In genomic region chr9:56417948-56418737, GRCm38 (mm10) we compare ENCODE assay signal across 8 mouse cellular contexts. TPM values are rescaled to one million over a fixed set of nuclear protein-coding genes. Genes with fewer than 3 reads are reported as not detected.
DNase-seq lines count a peak whose midpoint lies in the region; ATAC-seq and TF ChIP-seq lines count a peak whose summit lies in the region.

Gene Peak1, minus strand, starts transcription at chr9:56418067.
Gene Hmg20a, plus strand, starts transcription at chr9:56418609.

- peak within 1 kb of the TSS; percentile 97 for H3K27ac ChIP-seq in MEL (ENCODE audit: control insufficient read depth, low read depth, low read length)
- peak within 1 kb of the TSS; percentile 85 for H3K27ac ChIP-seq in cerebellum, adult 2 months (ENCODE audit: insufficient read depth, low read length)
- peak within 1 kb of the TSS; percentile 98 for H3K27ac ChIP-seq in forebrain, postnatal 0 days (ENCODE audit: low read depth, low read length)
- peak within 1 kb of the TSS; percentile 98 for H3K27ac ChIP-seq in lung, embryonic 15.5 days

- peak within 1 kb of the TSS; percentile 88 for H3K9ac ChIP-seq in MEL (ENCODE audit: control insufficient read depth, low read depth, low read length, poor library complexity, severe bottlenecking)
- H3K9ac ChIP-seq in forebrain, postnatal 0 days, result peak within 1 kb of the TSS; percentile 84
- peak within 1 kb of the TSS; percentile 94 for H3K9ac ChIP-seq in lung, embryonic 15.5 days

- peak within 1 kb of the TSS; percentile 88 to 94 for H3K4me3 ChIP-seq in MEL (ENCODE audit: control insufficient read depth in 1 of 2, insufficient read depth in 1 of 2, low read depth in 2 of 2, low read length in 2 of 2)
- peak within 1 kb of the TSS; percentile 98 for H3K4me3 ChIP-seq in cerebellum, adult 2 months (replicated peaks; ENCODE audit: insufficient read depth, low read depth, low read length)
- H3K4me3 ChIP-seq in forebrain, postnatal 0 days (ENCODE audit: low read depth, low read length), result peak within 1 kb of the TSS; percentile 70
- peak within 1 kb of the TSS; percentile 91 for H3K4me3 ChIP-seq in lung, embryonic 15.5 days

- peaks cover 0 to 38% of the 10 kb centered on the region in 2 experiments; a peak in 2 of 4 replicates for H3K36me3 ChIP-seq in MEL (ENCODE audit: control insufficient read depth in 1 of 2, insufficient read depth in 2 of 2, low read length in 2 of 2)
- H3K36me3 ChIP-seq in forebrain, postnatal 0 days (ENCODE audit: insufficient read depth), result no peaks in the 10 kb centered on the region
- no peaks in the 10 kb centered on the region for H3K36me3 ChIP-seq in lung, embryonic 15.5 days

- peak within 1 kb of the TSS; percentile 78 for H3K4me2 ChIP-seq in forebrain, postnatal 0 days (ENCODE audit: low read depth)
- peak within 1 kb of the TSS; percentile 65 for H3K4me2 ChIP-seq in lung, embryonic 15.5 days

- H3K9me3 ChIP-seq in MEL (replicated peaks; ENCODE audit: insufficient read depth, low read length), result no peaks in the 10 kb centered on the region
- no peaks in the 10 kb centered on the region for H3K9me3 ChIP-seq in forebrain, postnatal 0 days (ENCODE audit: low read length)
- no peaks in the 10 kb centered on the region for H3K9me3 ChIP-seq in lung, embryonic 15.5 days

- TF ChIP-seq EP300 in MEL (IDR thresholded peaks at IDR 0.05; ENCODE audit: low read depth in 1 of 2, low read length in 2 of 2), result no peak

- TF ChIP-seq RAD21 in MEL (IDR thresholded peaks at IDR 0.05; ENCODE audit: low read depth, low read length), result no peak

- DNase-seq in MEL (ENCODE audit: low read depth, low spot score), result peak; percentile 100
- peak; percentile 100 for DNase-seq in cerebellum, adult 2 months
- DNase-seq in forebrain, postnatal 0 days, result peak; percentile 100
- DNase-seq in heart, postnatal 4 days, result peak; percentile 100
- DNase-seq in layer of hippocampus, adult 8-10 months (ENCODE audit: low spot score in 2 of 2), result peak; percentile 100
- peak; percentile 100 for DNase-seq in ovary, adult 18-20 months (ENCODE audit: low spot score)
- DNase-seq in thymus, postnatal 0 days (ENCODE audit: low spot score), result peak; percentile 100

- TF ChIP-seq CTCF in MEL (IDR thresholded peaks at IDR 0.05 in 2 of 3, conservative IDR thresholded peaks at IDR 0.05 in 1 of 3; ENCODE audit: control insufficient read depth in 1 of 3, insufficient read depth in 1 of 3, low read depth in 2 of 3, low read length in 3 of 3, poor library complexity in 1 of 3, severe bottlenecking in 1 of 3), result no peak
- TF ChIP-seq CTCF in cerebellum, adult 2 months (IDR thresholded peaks at IDR 0.05; ENCODE audit: borderline replicate concordance, insufficient read depth, low read depth, low read length), result no peak
- TF ChIP-seq CTCF in forebrain, postnatal 0 days (IDR thresholded peaks at IDR 0.05; ENCODE audit: low read depth), result no peak

- ATAC-seq in forebrain, postnatal 0 days, result peak; percentile 97
- peak; percentile 95 for ATAC-seq in lung, embryonic 15.5 days (ENCODE audit: borderline replicate concordance, extremely low read depth, low FRiP score, low TSS enrichment)

- WGBS in cerebellum, adult 2 months, result under 1% methylated on average over 58 of the region's 59 CpGs
- WGBS in forebrain, postnatal 0 days, result under 1% methylated on average over 57 of the region's 59 CpGs
- WGBS in lung, embryonic 15.5 days, result under 1% methylated on average over 53 of the region's 59 CpGs

- H3K4me1 ChIP-seq in MEL (ENCODE audit: control insufficient read depth in 1 of 2, insufficient read depth in 2 of 2, low read length in 2 of 2), result peaks cover 9 to 11% of the 10 kb centered on the region in 2 experiments; a peak in 3 of 4 replicates
- peaks cover 18% of the 10 kb centered on the region; the same call in 1 of the 2 replicates for H3K4me1 ChIP-seq in cerebellum, adult 2 months (ENCODE audit: control insufficient read depth, insufficient read depth, low read length)
- H3K4me1 ChIP-seq in forebrain, postnatal 0 days (ENCODE audit: insufficient read depth), result peaks cover 8% of the 10 kb centered on the region
- H3K4me1 ChIP-seq in lung, embryonic 15.5 days, result peaks cover 43% of the 10 kb centered on the region

- H3K27me3 ChIP-seq in MEL (ENCODE audit: control insufficient read depth in 1 of 2, insufficient read depth in 2 of 2, low read length in 2 of 2), result no peaks in the 10 kb centered on the region
- H3K27me3 ChIP-seq in cerebellum, adult 2 months (ENCODE audit: control insufficient read depth, insufficient read depth, low read length), result no peaks in the 10 kb centered on the region
- no peaks in the 10 kb centered on the region for H3K27me3 ChIP-seq in forebrain, postnatal 0 days (ENCODE audit: insufficient read depth, low read length)
- H3K27me3 ChIP-seq in lung, embryonic 15.5 days, result no peaks in the 10 kb centered on the region

- peak; percentile 81 to 89 for TF ChIP-seq POLR2A in MEL (IDR thresholded peaks at IDR 0.05; ENCODE audit: control insufficient read depth in 1 of 2, insufficient read depth in 1 of 2, low read depth in 1 of 2, low read length in 2 of 2, poor library complexity in 1 of 2)
- TF ChIP-seq POLR2A in cerebellum, adult 2 months (IDR thresholded peaks at IDR 0.05; ENCODE audit: borderline replicate concordance, insufficient read depth, low read length), result peak; percentile 70

- H3K79me2 ChIP-seq in MEL (ENCODE audit: control insufficient read depth, insufficient read depth, low read length, poor library complexity), result peaks cover 30% of the 10 kb centered on the region

TF ChIP-seq in MEL, 35 proteins besides CTCF, POLR2A, EP300 and RAD21 (continues in another document):
- TF ChIP-seq SMC3 (IDR thresholded peaks at IDR 0.05; ENCODE audit: low read depth, low read length) (no peak), NRF1 (IDR thresholded peaks at IDR 0.05; ENCODE audit: insufficient read depth, low read depth, low read length, poor library complexity, severe bottlenecking) (peak; percentile 50; the same call in 1 of the 2 replicates), E2F4 (IDR thresholded peaks at IDR 0.05; ENCODE audit: borderline replicate concordance, low read depth, low read length) (no peak), SIN3A (IDR thresholded peaks at IDR 0.05; ENCODE audit: low read length) (0 out of 2 replicates have a peak, but pooled peaks have one; percentile 9), CHD1 (IDR thresholded peaks at IDR 0.05; ENCODE audit: low read depth, low read length) (no peak), MAX (IDR thresholded peaks at IDR 0.05; ENCODE audit: low read length) (peak; percentile 43), UBTF (IDR thresholded peaks at IDR 0.05; ENCODE audit: borderline replicate concordance, insufficient read depth, low read depth, low read length) (no peak), TBP (IDR thresholded peaks at IDR 0.05; ENCODE audit: low read depth, low read length) (peak; percentile 17; the same call in 1 of the 2 replicates), MAFK (IDR thresholded peaks at IDR 0.05; ENCODE audit: borderline replicate concordance, low read depth, low read length) (no peak), BHLHE40 (IDR thresholded peaks at IDR 0.05; ENCODE audit: borderline replicate concordance, low read depth, low read length) (no peak), JUND (IDR thresholded peaks at IDR 0.05; ENCODE audit: low read depth, low read length) (no peak), POLR2AphosphoS2 (IDR thresholded peaks at IDR 0.05; ENCODE audit: low read length) (no peak; the same call in 1 of the 2 replicates), MAZ (IDR thresholded peaks at IDR 0.05; ENCODE audit: low read depth, low read length) (0 out of 2 replicates have a peak, but pooled peaks have one; percentile 10), POLR2AphosphoS5 (IDR thresholded peaks at IDR 0.05; ENCODE audit: borderline replicate concordance, low read depth, low read length) (peak; percentile 80; the same call in 1 of the 2 replicates), ZC3H11A (IDR thresholded peaks at IDR 0.05; ENCODE audit: low read depth, low read length) (no peak), ELF1 (IDR thresholded peaks at IDR 0.05; ENCODE audit: low read depth, low read length) (0 out of 2 replicates have a peak, but pooled peaks have one; percentile 16), MYB (IDR thresholded peaks at IDR 0.05; ENCODE audit: low read depth, low read length) (no peak), ZKSCAN1 (IDR thresholded peaks at IDR 0.05; ENCODE audit: low read depth, low read length) (no peak), ZMIZ1 (IDR thresholded peaks at IDR 0.05; ENCODE audit: low read depth, low read length) (peak; percentile 86), HCFC1 (IDR thresholded peaks at IDR 0.05; ENCODE audit: low read depth, low read length) (peak; percentile 95), TAL1 (IDR thresholded peaks at IDR 0.05; ENCODE audit: low read length) (no peak), MXI1 (IDR thresholded peaks at IDR 0.05; ENCODE audit: low read depth, low read length) (peak; percentile 95), RCOR1 (IDR thresholded peaks at IDR 0.05; ENCODE audit: low read depth, low read length) (no peak)

RNA-seq across cellular contexts. Expression of gene Peak1, which starts in this region (rescaled TPM):
- total RNA-seq in MEL (2012; rRNA removed), result 2.8 and 4.1 TPM in 2 replicates
- polyA plus RNA-seq in MEL (2012; ENCODE audit: insufficient read depth in 1 of 2, insufficient read length in 2 of 2, low read depth in 1 of 2, low replicate concordance in 2 of 2, missing spikeins in 1 of 2), result 10 to 100 TPM in 1 of 2 experiments, not detected in 1; 11.7 TPM
- 29.8 and 32.2 TPM in 2 replicates for polyA plus RNA-seq in cerebellum, adult 2 months (2012; rRNA removed)
- 7.7 TPM in 2 replicates for total RNA-seq in forebrain, postnatal 0 days (2014; rRNA removed)
- 2.6 and 4.1 TPM in 2 replicates for polyA plus RNA-seq in forebrain, postnatal 0 days (2015; fragmentation: Nextera tagmentation; extraction: Ambion mirVana)
- 10 to 100 TPM; 49.2 to 55.0 TPM for total RNA-seq in heart, postnatal 4 days (2021)
- 10 to 100 TPM; 55.7 to 60.8 (median 59.1) TPM for total RNA-seq in layer of hippocampus, adult 8-10 months (2022)
- polyA plus RNA-seq in lung, embryonic 15.5 days (2015; fragmentation: Nextera tagmentation; extraction: Ambion mirVana), result 22.1 and 28.7 TPM in 2 replicates
- polyA plus RNA-seq in thymus, postnatal 0 days (2015; fragmentation: Nextera tagmentation; extraction: Ambion mirVana), result 5.1 and 7.7 TPM in 2 replicates

RNA-seq across cellular contexts. Expression of gene Hmg20a, which starts in this region (rescaled TPM):
- total RNA-seq in MEL (2012; rRNA removed), result 12.5 and 12.6 TPM in 2 replicates
- polyA plus RNA-seq in MEL (2012; ENCODE audit: insufficient read depth in 1 of 2, insufficient read length in 2 of 2, low read depth in 1 of 2, low replicate concordance in 2 of 2, missing spikeins in 1 of 2), result 10 to 100 TPM in 1 of 2 experiments, not detected in 1; 23.6 TPM
- 59.7 and 63.4 TPM in 2 replicates for polyA plus RNA-seq in cerebellum, adult 2 months (2012; rRNA removed)
- 49.5 and 64.7 TPM in 2 replicates for total RNA-seq in forebrain, postnatal 0 days (2014; rRNA removed)
- 58.2 and 74.1 TPM in 2 replicates for polyA plus RNA-seq in forebrain, postnatal 0 days (2015; fragmentation: Nextera tagmentation; extraction: Ambion mirVana)
- total RNA-seq in heart, postnatal 4 days (2021), result 10 to 100 TPM; 39.6 to 43.0 TPM
- 10 to 100 TPM; 64.7 to 88.5 (median 75.6) TPM for total RNA-seq in layer of hippocampus, adult 8-10 months (2022)
- polyA plus RNA-seq in lung, embryonic 15.5 days (2015; fragmentation: Nextera tagmentation; extraction: Ambion mirVana), result 53.9 and 59.9 TPM in 2 replicates
- polyA plus RNA-seq in thymus, postnatal 0 days (2015; fragmentation: Nextera tagmentation; extraction: Ambion mirVana), result 44.7 and 48.3 TPM in 2 replicates

Comparison
In these comparisons a context has a peak if more than half of its experiments do, and no peak if none do; other contexts are left out.
1. Peak in every context shown above with its lines: DNase-seq, ATAC-seq, H3K4me3 ChIP-seq and H3K27ac ChIP-seq.